Mouse (Mus musculus): ENCODE results near the gene Etv5.

DNA sequence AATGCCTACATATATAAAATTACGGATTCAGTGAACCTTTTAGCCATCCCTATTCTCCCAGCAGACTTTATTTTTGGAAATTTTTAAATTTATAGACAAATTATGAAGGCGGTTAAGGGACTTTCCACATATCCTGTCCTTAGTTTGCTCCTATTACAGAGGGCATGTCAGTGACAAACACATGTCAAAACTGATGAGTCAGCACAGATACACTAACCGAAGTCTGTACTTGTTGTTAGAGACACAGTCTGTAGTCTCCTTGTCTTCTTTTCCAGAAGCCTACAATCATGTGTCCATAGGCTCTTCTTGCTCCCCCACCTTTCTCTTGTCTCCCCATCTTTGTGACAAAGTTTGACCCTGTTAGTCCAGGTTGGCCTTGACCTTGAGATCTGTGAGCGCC, 88.3 kb downstream of the Etv5 start:
- TF ChIP-seq CTCF (IDR thresholded peaks at IDR 0.05; ENCODE audit: borderline replicate concordance, insufficient read depth, low read length), result no peak
- TF ChIP-seq POLR2A (IDR thresholded peaks at IDR 0.05; ENCODE audit: low read depth, low read length), result no peak

Measured in embryonic fibroblast, embryonic 13.5 days (primary cell).